Mouse (Mus musculus) 3134 (cell line): ENCODE measurements around the gene Plin4.
"Not testable (repeated sequence)": the region's sequence is repeated elsewhere in the genome, so short reads cannot be mapped to it uniquely, and the experiment has no call there.

Experiments used
- DNase-seq: peaks from one replicate; pipeline ENCODE4 v3.0.0-alpha.2; 2011; ENCODE audit warnings: low spot score; ENCODE audit not compliant: insufficient read length; ENCODE audit errors: extremely low read depth

Gene Plin4

GRCm38 (mm10) chr17:56066451-56066850, 43.2 kb downstream of the Plin4 start:
- no peak for DNase-seq

DNA sequence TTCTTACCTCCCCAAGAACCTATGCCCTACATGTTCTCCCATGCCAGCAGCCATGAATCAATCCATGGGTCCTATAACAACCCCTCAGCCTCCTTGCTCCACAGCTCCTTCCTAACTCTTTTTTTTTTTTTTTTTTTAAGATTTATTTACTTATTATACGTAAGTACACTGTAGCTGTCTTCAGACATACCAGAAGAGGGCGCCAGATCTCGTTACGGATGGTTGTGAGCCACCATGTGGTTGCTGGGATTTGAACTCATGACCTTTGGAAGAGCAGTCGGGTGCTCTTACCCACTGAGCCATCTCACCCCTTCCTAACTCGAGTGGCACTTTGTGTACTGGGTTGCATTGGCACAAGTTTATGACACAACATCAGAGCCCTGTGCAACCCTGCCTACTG, 43.9 kb downstream of the Plin4 start:
- DNase-seq, result not testable (repeated sequence)

DNA sequence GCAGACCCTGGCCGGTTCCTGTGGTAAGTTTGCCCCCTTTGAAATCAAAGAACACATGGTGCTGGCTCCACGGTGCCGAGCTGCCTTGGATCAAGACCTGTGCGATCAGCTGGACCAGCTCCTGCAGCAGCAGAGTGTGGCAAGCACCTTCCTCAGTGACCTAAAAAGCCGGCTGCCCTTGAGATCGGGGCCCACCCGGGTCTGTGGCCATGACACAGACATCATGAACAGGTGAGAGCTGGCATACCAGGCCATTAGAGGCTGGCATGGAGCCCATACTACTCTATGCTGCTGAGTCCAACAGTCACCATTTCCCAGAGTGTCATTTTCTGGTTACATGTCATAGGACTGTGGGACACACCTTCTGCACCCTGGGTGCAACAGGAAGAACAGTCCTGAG, 47.5 kb downstream of the Plin4 start:
- DNase-seq, result no peak

DNA sequence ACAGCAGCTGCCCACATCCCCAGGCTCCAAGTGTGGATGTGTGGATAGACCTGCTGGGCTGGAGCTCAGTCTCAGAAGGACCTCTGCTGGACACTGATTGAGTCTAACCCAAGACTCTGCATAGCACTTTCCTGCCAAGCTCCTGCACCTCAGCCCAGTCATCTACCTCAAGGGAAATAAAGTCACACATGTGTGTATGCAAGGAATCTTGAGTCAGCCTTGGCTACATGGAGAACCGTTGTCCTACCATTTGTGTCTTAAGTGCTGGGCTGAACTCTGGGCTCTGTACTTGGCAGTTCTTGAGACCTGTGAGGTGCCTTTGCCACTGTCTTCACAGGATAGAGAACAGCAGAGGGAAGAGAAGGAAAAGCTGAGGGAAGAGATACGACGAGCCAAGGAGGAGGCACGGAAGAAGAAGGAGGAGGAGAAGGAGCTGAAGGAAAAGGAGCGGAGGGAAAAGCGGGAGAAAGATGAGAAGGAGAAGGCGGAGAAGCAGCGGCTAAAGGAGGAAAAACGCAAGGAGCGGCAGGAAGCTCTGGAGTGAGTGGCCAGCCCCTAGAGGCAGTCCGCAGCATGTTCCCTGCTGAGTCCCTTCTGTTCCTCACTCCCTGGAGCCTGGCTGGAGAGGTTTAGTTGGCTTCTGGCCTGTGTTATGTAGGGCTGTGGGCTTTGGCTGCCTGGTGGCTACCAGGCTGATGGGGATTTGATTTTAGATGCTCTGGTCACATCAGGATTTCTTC, 52.1 kb downstream of the Plin4 start:
- DNase-seq, result no peak

DNA sequence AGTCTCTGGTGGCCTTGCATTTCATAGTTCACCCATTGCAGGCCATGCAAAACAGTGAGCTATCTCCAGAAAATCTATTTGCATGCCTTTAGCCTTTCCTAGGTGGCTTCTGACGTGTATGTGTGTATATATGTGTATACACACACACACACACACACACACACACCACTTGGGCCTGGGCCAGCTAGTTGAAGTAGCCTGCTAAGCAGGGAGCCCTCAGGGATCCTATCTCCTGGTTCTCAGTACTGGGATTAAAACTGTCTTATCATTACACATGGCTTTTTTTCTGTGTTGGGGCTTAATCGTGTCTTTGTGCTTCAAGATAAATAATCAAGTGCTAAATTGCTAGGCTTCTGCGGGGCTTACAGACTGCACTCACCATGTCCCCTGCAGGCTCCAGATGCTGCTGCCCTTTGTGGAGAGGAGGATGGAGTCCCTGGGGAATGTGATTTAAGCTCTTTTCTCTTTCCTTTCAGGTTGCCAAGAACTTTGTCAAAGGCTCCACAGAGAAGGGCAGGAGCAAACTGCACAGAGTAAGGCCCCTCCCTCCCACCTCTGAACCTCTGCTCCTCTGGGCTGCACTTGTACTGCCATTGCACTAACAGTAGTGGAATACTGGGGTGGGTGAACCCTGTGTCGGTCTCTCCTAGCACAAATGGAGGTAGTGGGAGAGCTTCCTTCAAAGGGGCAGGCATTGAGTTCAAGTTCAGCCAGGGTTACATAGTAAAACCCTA, 53.5 kb downstream of the Plin4 start:
- no peak for DNase-seq

- no peak for DNase-seq
These were observed 54.7 kb downstream of the Plin4 start for GRCm38 (mm10) chr17:56054938-56055337.

- DNase-seq, result no peak
These were observed 58.2 kb downstream of the Plin4 start for GRCm38 (mm10) chr17:56051369-56051768.
